Mouse (Mus musculus): ENCODE measurements around the gene Atf7. TPM values are rescaled to one million over a fixed set of nuclear protein-coding genes. Genes with fewer than 3 reads are reported as not detected.

The Atf7 gene
- polyA plus RNA-seq, 1 experiment: 71.8 TPM

- WGBS: 85% methylated on average over 1 of the region's 1 CpGs
- no peak for DNase-seq (ENCODE audit: low read depth in 1 of 2, low spot score in 2 of 2)
- Histone ChIP-seq H3K4me1 (ENCODE audit: control insufficient read depth, insufficient read depth, insufficient read length) (no peaks in the 10 kb centered on the region), H3K27me3 (ENCODE audit: control insufficient read depth, insufficient read depth, low read length) (no peaks in the 10 kb centered on the region), H3K27ac (ENCODE audit: insufficient read depth, low read length) (no peak overlapping the region), H3K36me3 (ENCODE audit: control insufficient read depth, insufficient read depth, low read length) (peaks cover 58% of the 10 kb centered on the region), H3K4me3 (ENCODE audit: extremely low read depth, insufficient read depth, insufficient read length) (no peak overlapping the region)
- TF ChIP-seq CTCF (IDR thresholded peaks at IDR 0.05; ENCODE audit: extremely low read depth, insufficient read depth, insufficient read length, insufficient replicate concordance): no peak
- no peak for TF ChIP-seq POLR2A (IDR thresholded peaks at IDR 0.05; ENCODE audit: low read depth, low read length)
Observed at GRCm38 (mm10) chr15:102487664-102488063, 137.6 kb downstream of the Atf7 start.

DNA sequence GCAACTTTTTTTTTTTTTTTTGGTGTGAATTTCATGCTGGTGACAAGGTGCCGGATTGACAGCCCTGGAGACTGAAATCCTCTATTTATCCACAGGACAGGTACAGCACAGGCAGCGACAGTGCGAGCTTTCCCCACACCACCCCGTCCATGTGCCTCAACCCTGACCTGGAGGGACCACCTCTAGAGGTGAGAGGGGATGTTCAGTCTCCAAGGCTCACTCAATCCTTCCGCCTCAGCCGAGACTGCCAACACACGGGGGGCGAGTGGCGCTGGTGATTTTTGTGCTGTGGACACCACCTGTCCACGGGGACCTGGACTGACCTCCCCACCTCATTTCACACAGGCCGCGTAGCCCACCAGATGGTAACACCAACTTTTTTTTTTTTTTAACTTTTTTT, 139.4 kb downstream of the Atf7 start:
- TF ChIP-seq CTCF (IDR thresholded peaks at IDR 0.05; ENCODE audit: extremely low read depth, insufficient read depth, insufficient read length, insufficient replicate concordance): no peak
- no peak for TF ChIP-seq POLR2A (IDR thresholded peaks at IDR 0.05; ENCODE audit: low read depth, low read length)
- H3K4me3 ChIP-seq (ENCODE audit: extremely low read depth, insufficient read depth, insufficient read length): no peak overlapping the region
- WGBS: 97% methylated on average over 12 of the region's 12 CpGs
- no peak for DNase-seq (ENCODE audit: low read depth in 1 of 2, low spot score in 2 of 2)
- peaks cover 57% of the 10 kb centered on the region for H3K36me3 ChIP-seq (ENCODE audit: control insufficient read depth, insufficient read depth, low read length)
- no peak overlapping the region for H3K27ac ChIP-seq (ENCODE audit: insufficient read depth, low read length)
- no peaks in the 10 kb centered on the region for H3K4me1 ChIP-seq (ENCODE audit: control insufficient read depth, insufficient read depth, insufficient read length)
- no peaks in the 10 kb centered on the region for H3K27me3 ChIP-seq (ENCODE audit: control insufficient read depth, insufficient read depth, low read length)

DNA sequence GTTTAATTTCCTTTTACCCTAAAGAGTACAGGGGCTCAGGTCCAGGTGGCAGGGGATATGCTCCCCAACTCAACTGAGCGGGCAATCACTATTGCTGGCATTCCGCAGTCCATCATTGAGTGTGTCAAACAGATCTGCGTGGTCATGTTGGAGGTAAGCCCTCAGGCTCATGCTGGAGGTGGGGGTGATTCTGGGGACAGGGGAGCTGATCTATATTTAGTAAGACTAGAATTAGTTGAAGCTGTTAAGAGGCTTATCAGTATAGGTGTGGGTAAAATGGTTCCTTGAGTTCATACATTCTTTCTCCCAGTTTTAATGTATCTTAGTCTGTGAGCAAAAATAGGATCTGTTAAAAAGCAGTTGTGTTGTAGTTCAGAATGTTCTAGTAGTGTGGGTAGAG, 142.1 kb downstream of the Atf7 start:
- no peak for DNase-seq (ENCODE audit: low read depth in 1 of 2, low spot score in 2 of 2)
- Histone ChIP-seq H3K36me3 (ENCODE audit: control insufficient read depth, insufficient read depth, low read length) (peaks cover 47% of the 10 kb centered on the region), H3K27ac (ENCODE audit: insufficient read depth, low read length) (no peak overlapping the region), H3K4me3 (ENCODE audit: extremely low read depth, insufficient read depth, insufficient read length) (no peak overlapping the region), H3K27me3 (ENCODE audit: control insufficient read depth, insufficient read depth, low read length) (no peaks in the 10 kb centered on the region), H3K4me1 (ENCODE audit: control insufficient read depth, insufficient read depth, insufficient read length) (no peaks in the 10 kb centered on the region)
- 95% methylated on average over 3 of the region's 3 CpGs for WGBS
- no peak for TF ChIP-seq CTCF (IDR thresholded peaks at IDR 0.05; ENCODE audit: extremely low read depth, insufficient read depth, insufficient read length, insufficient replicate concordance)
- no peak for TF ChIP-seq POLR2A (IDR thresholded peaks at IDR 0.05; ENCODE audit: low read depth, low read length)

Other genes with a start within 250 kb of the Atf7 start
- gene Sp1, start 219.3 kb downstream of the Atf7 start, polyA plus RNA-seq (2012; rRNA removed): 19.6 and 22.7 TPM in 2 replicates
- 0.56 and 0.66 TPM in 2 replicates for gene Amhr2, start 180.1 kb downstream of the Atf7 start, polyA plus RNA-seq (2012; rRNA removed)
- 170 and 215 TPM in 2 replicates for gene Prr13, start 166.4 kb downstream of the Atf7 start, polyA plus RNA-seq (2012; rRNA removed)
- gene Pcbp2, start 154.9 kb downstream of the Atf7 start, polyA plus RNA-seq (2012; rRNA removed): 378 and 426 TPM in 2 replicates
- not detected in 2 replicates for gene Gm10337, start 121.7 kb downstream of the Atf7 start, polyA plus RNA-seq (2012; rRNA removed)
- gene Map3k12, start 108.4 kb downstream of the Atf7 start, polyA plus RNA-seq (2012; rRNA removed): 2.1 TPM in 2 replicates
- gene Tarbp2, start 107.3 kb downstream of the Atf7 start, polyA plus RNA-seq (2012; rRNA removed): 53.9 and 58.4 TPM in 2 replicates
- 6.7 and 8.1 TPM in 2 replicates for gene Npff, start 100.5 kb downstream of the Atf7 start, polyA plus RNA-seq (2012; rRNA removed)
- gene Gm28047, start 397 bp downstream of the Atf7 start, polyA plus RNA-seq (2012; rRNA removed): not detected in 2 replicates
- 249 and 253 TPM in 2 replicates for gene Atp5g2, start 46.9 kb upstream of the Atf7 start, polyA plus RNA-seq (2012; rRNA removed)
- 29.6 and 34.9 TPM in 2 replicates for gene Calcoco1, start 96.7 kb upstream of the Atf7 start, polyA plus RNA-seq (2012; rRNA removed)